Mouse (Mus musculus) adipocyte (in vitro differentiated cells): ENCODE measurements at regions not wholly inside any gene's neighbourhood (a gene's known extent, or its start where the extent isn't known, plus 50 kb on each side); places are given as distances from the start of the nearest gene placed in this dataset.

Experiments used
- DNase-seq: peaks from one replicate; pipeline ENCODE4 v3.0.0-alpha.2; 2016; ENCODE audit warnings: low spot score

GRCm38 (mm10) chr13:28699490-28700032 lies 254.0 kb downstream of the Sox4 start:
- DNase-seq, result no peak

- DNase-seq, result no peak
These were observed 255.5 kb downstream of the Sox4 start for GRCm38 (mm10) chr13:28697796-28698678.

- DNase-seq, result no peak
These were observed 260.4 kb downstream of the Sox4 start for GRCm38 (mm10) chr13:28693078-28693477.

GRCm38 (mm10) chr13:28692587-28692986 lies 260.9 kb downstream of the Sox4 start:
- DNase-seq, result no peak

GRCm38 (mm10) chr13:28690511-28691160 lies 262.9 kb downstream of the Sox4 start:
- DNase-seq, result no peak

- no peak for DNase-seq
These were observed 265.7 kb downstream of the Sox4 start for GRCm38 (mm10) chr13:28687838-28688237.

- DNase-seq, result no peak
These were observed 269.2 kb downstream of the Sox4 start for GRCm38 (mm10) chr13:28684311-28684710.

GRCm38 (mm10) chr13:28680266-28680665 lies 273.2 kb downstream of the Sox4 start:
- no peak for DNase-seq

GRCm38 (mm10) chr13:28673622-28674021 lies 279.9 kb downstream of the Sox4 start:
- peak; percentile 78 for DNase-seq

- no peak for DNase-seq
These were observed 282.0 kb downstream of the Sox4 start for GRCm38 (mm10) chr13:28671543-28671942.

- DNase-seq, result no peak
These were observed 283.5 kb downstream of the Sox4 start for GRCm38 (mm10) chr13:28669832-28670585.

GRCm38 (mm10) chr13:28666832-28667231 lies 286.7 kb downstream of the Sox4 start:
- no peak for DNase-seq

- no peak for DNase-seq
These were observed 288.4 kb downstream of the Sox4 start for GRCm38 (mm10) chr13:28665150-28665549.

GRCm38 (mm10) chr13:28664698-28665097 lies 288.8 kb downstream of the Sox4 start:
- DNase-seq, result no peak

- DNase-seq, result no peak
These were observed 289.4 kb downstream of the Sox4 start for GRCm38 (mm10) chr13:28663950-28664681.

- DNase-seq, result no peak
These were observed 290.1 kb downstream of the Sox4 start for GRCm38 (mm10) chr13:28663459-28663858.

- DNase-seq, result no peak
These were observed 291.2 kb downstream of the Sox4 start for GRCm38 (mm10) chr13:28662316-28662752.

GRCm38 (mm10) chr13:28660151-28660550 lies 293.4 kb downstream of the Sox4 start:
- no peak for DNase-seq

GRCm38 (mm10) chr13:28658652-28659051 lies 294.9 kb downstream of the Sox4 start:
- DNase-seq, result no peak

- no peak for DNase-seq
These were observed 298.6 kb downstream of the Sox4 start for GRCm38 (mm10) chr13:28654883-28655282.

- no peak for DNase-seq
These were observed 300.2 kb downstream of the Sox4 start for GRCm38 (mm10) chr13:28653362-28653761.

GRCm38 (mm10) chr13:28651810-28652209 lies 301.7 kb downstream of the Sox4 start:
- DNase-seq, result peak; percentile 95
